Mouse (Mus musculus) lung, embryonic 14.5 days (tissue): Measurements from ENCODE around the gene Ptges2. TPM values are rescaled to one million over a fixed set of nuclear protein-coding genes. Genes with fewer than 3 reads are reported as not detected.

Experiments
- ATAC-seq: fragments of 200-750 bp; cut with Nextera tagmentation; 2 replicates; pipeline ENCODE4 v1.8.0; 2017; ENCODE audit warnings: mild to moderate bottlenecking, moderate TSS enrichment, moderate library complexity; ENCODE audit not compliant: insufficient read depth
- DNase-seq: peaks from one replicate; pipeline ENCODE4 v3.0.0-alpha.2; 2015
- H3K27ac ChIP-seq: fragments of 300-500 bp; sonication (generic); 2 replicates; pipeline ENCODE4 v1.5.1; 2014; ENCODE audit warnings: low read depth, mild to moderate bottlenecking, moderate library complexity
- H3K27me3 ChIP-seq: fragments of 300-500 bp; sonication (generic); 2 replicates; pipeline ENCODE4 v1.6.1; 2014; ENCODE audit warnings: low read length, control low read depth; ENCODE audit not compliant: insufficient read depth
- H3K36me3 ChIP-seq: fragments of 300-500 bp; sonication (generic); 2 replicates; pipeline ENCODE4 v1.6.1; 2014; ENCODE audit warnings: control low read depth; ENCODE audit not compliant: insufficient read depth
- H3K4me1 ChIP-seq: fragments of 300-500 bp; sonication (generic); 2 replicates; pipeline ENCODE4 v1.6.1; 2014; ENCODE audit warnings: antibody characterized with exemption, control low read depth; ENCODE audit not compliant: insufficient read depth
- H3K4me2 ChIP-seq: fragments of 300-500 bp; sonication (generic); 2 replicates; pipeline ENCODE4 v1.6.1; 2014; ENCODE audit warnings: mild to moderate bottlenecking
- H3K4me3 ChIP-seq: fragments of 300-500 bp; sonication (generic); 2 replicates; pipeline ENCODE4 v1.5.1; 2014; ENCODE audit warnings: low read depth, low read length
- H3K9ac ChIP-seq: fragments of 300-500 bp; sonication (generic); 2 replicates; pipeline ENCODE4 v1.6.1; 2014
- H3K9me3 ChIP-seq: fragments of 300-500 bp; sonication (generic); 2 replicates; pipeline ENCODE4 v1.6.1; 2016; ENCODE audit warnings: low read depth, low read length, control low read depth
- CTCF ChIP-seq: IDR thresholded peaks from 2 replicates; pipeline ENCODE4 v1.5.1; 2016; ENCODE audit warnings: antibody characterized with exemption, low read depth
- WGBS: fragments of 180-500 bp; shearing (Covaris S2); extraction: QIAGEN DNeasy Blood & Tissue Kit; methylation state at CpG from one replicate; pipeline ENCODE4 v1.1.7; 2014; 5-methylcytosine and 5-hydroxymethylcytosine counted together
- polyA plus RNA-seq: library from polyadenylated mRNA; unstranded; fragments of >200 nt; fragmentation: Nextera tagmentation; extraction: Ambion mirVana; gene quantifications from 2 replicates; pipeline ENCODE4 v1.2.1, GENCODE M21; 2014

The Ptges2 gene
- polyA plus RNA-seq, 1 experiment from 2014 or later: 28.2 TPM

GRCm38 (mm10) chr2:32404663-32405062, 9.0 kb downstream of the Ptges2 start:
- Histone ChIP-seq H3K4me2 (no peak overlapping the region), H3K4me3 (no peak overlapping the region), H3K27ac (no peak overlapping the region), H3K9ac (no peak overlapping the region), H3K27me3 (no peaks in the 10 kb centered on the region), H3K4me1 (no peaks in the 10 kb centered on the region), H3K36me3 (peaks cover 28% of the 10 kb centered on the region), H3K9me3 (no peaks in the 10 kb centered on the region)
- WGBS: 17% methylated on average over 2 of the region's 2 CpGs
- DNase-seq: peak; percentile 99
- peak; percentile 100 for TF ChIP-seq CTCF
- ATAC-seq: peak; percentile 36; the same call in 1 of the 2 replicates

GRCm38 (mm10) chr2:32407144-32407824, 11.6 kb downstream of the Ptges2 start:
- Histone ChIP-seq H3K4me3 (no peak overlapping the region), H3K9me3 (no peaks in the 10 kb centered on the region), H3K4me1 (no peaks in the 10 kb centered on the region), H3K9ac (no peak overlapping the region), H3K27ac (no peak overlapping the region), H3K36me3 (peaks cover 2% of the 10 kb centered on the region; the same call in 1 of the 2 replicates), H3K27me3 (no peaks in the 10 kb centered on the region), H3K4me2 (no peak overlapping the region)
- ATAC-seq (no peak), DNase-seq (no peak)
- WGBS: 74% methylated on average over 7 of the region's 7 CpGs
- TF ChIP-seq CTCF: no peak

- H3K9me3 ChIP-seq: no peaks in the 10 kb centered on the region
- H3K9ac ChIP-seq: no peak overlapping the region
- no peak overlapping the region for H3K4me2 ChIP-seq
- WGBS: 52% methylated on average over 25 of the region's 25 CpGs
- H3K27ac ChIP-seq: 0 out of 2 replicates have a peak overlapping the region, but pooled peaks have one; percentile 4
- DNase-seq (peak; percentile 45), ATAC-seq (peak; percentile 35; the same call in 1 of the 2 replicates)
- H3K27me3 ChIP-seq: no peaks in the 10 kb centered on the region
- TF ChIP-seq CTCF: no peak
- no peaks in the 10 kb centered on the region for H3K36me3 ChIP-seq
- H3K4me3 ChIP-seq: no peak overlapping the region
- H3K4me1 ChIP-seq: no peaks in the 10 kb centered on the region
Observed at GRCm38 (mm10) chr2:32408429-32409424, 13.0 kb downstream of the Ptges2 start.

GRCm38 (mm10) chr2:32411407-32411806, 15.7 kb downstream of the Ptges2 start:
- DNase-seq (no peak), ATAC-seq (no peak)
- Histone ChIP-seq H3K4me1 (no peaks in the 10 kb centered on the region), H3K36me3 (peaks cover 26% of the 10 kb centered on the region), H3K4me2 (no peak overlapping the region), H3K9ac (no peak overlapping the region), H3K4me3 (no peak overlapping the region), H3K9me3 (no peaks in the 10 kb centered on the region), H3K27me3 (no peaks in the 10 kb centered on the region), H3K27ac (no peak overlapping the region)
- 76% methylated on average over 7 of the region's 7 CpGs for WGBS
- TF ChIP-seq CTCF: no peak

- no peak for ATAC-seq
- H3K4me3 ChIP-seq: no peak overlapping the region
- peaks cover 42% of the 10 kb centered on the region for H3K36me3 ChIP-seq
- no peaks in the 10 kb centered on the region for H3K4me1 ChIP-seq
- 80% methylated on average over 6 of the region's 6 CpGs for WGBS
- no peak for DNase-seq
- no peak overlapping the region for H3K27ac ChIP-seq
- TF ChIP-seq CTCF: no peak
- no peak overlapping the region for H3K4me2 ChIP-seq
- no peaks in the 10 kb centered on the region for H3K9me3 ChIP-seq
- H3K9ac ChIP-seq: no peak overlapping the region
- no peaks in the 10 kb centered on the region for H3K27me3 ChIP-seq
Observed at GRCm38 (mm10) chr2:32412742-32413531, 17.2 kb downstream of the Ptges2 start.

- H3K36me3 ChIP-seq: peaks cover 52% of the 10 kb centered on the region
- H3K4me2 ChIP-seq: no peak overlapping the region
- H3K27ac ChIP-seq: no peak overlapping the region
- H3K9ac ChIP-seq: no peak overlapping the region
- no peak for TF ChIP-seq CTCF
- H3K4me1 ChIP-seq: no peaks in the 10 kb centered on the region
- WGBS: 38% methylated on average over 5 of the region's 5 CpGs
- H3K4me3 ChIP-seq: no peak overlapping the region
- H3K9me3 ChIP-seq: no peaks in the 10 kb centered on the region
- H3K27me3 ChIP-seq: no peaks in the 10 kb centered on the region
- ATAC-seq (peak; percentile 57; the same call in 1 of the 2 replicates), DNase-seq (peak; percentile 73)
Observed at GRCm38 (mm10) chr2:32413936-32414335, 18.2 kb downstream of the Ptges2 start.
